Mouse (Mus musculus): ENCODE results near the gene Gm28043.
"Not testable (repeated sequence)": the region's sequence is repeated elsewhere in the genome, so short reads cannot be mapped to it uniquely, and the experiment has no call there.

Gene Gm28043

GRCm38 (mm10) chr17:29712565-29712964, 97.9 kb downstream of the Gm28043 start:
- no peak for DNase-seq (ENCODE audit: low spot score)

GRCm38 (mm10) chr17:29713734-29714133, 99.1 kb downstream of the Gm28043 start:
- not testable (repeated sequence) for DNase-seq (ENCODE audit: low spot score)

GRCm38 (mm10) chr17:29716732-29717445, 102.2 kb downstream of the Gm28043 start, which contains the start of gene Ccdc167:
Gene Ccdc167, minus strand, starts transcription at chr17:29717044.
- peak; percentile 98 for DNase-seq (ENCODE audit: low spot score)

GRCm38 (mm10) chr17:29718660-29719059, 104.0 kb downstream of the Gm28043 start:
- no peak for DNase-seq (ENCODE audit: low spot score)

- no peak for DNase-seq (ENCODE audit: low spot score)
These were observed 105.2 kb downstream of the Gm28043 start for GRCm38 (mm10) chr17:29719628-29720575.

GRCm38 (mm10) chr17:29720755-29721365, 106.2 kb downstream of the Gm28043 start:
- no peak for DNase-seq (ENCODE audit: low spot score)

- peak; percentile 82 for DNase-seq (ENCODE audit: low spot score)
These were observed 109.9 kb downstream of the Gm28043 start for GRCm38 (mm10) chr17:29724610-29725009.

- peak; percentile 20 for DNase-seq (ENCODE audit: low spot score)
These were observed 110.4 kb downstream of the Gm28043 start for GRCm38 (mm10) chr17:29725027-29725620.

- DNase-seq (ENCODE audit: low spot score) = no peak
These were observed 113.4 kb downstream of the Gm28043 start for GRCm38 (mm10) chr17:29728082-29728481.

- DNase-seq (ENCODE audit: low spot score) = peak; percentile 68
These were observed 116.0 kb downstream of the Gm28043 start for GRCm38 (mm10) chr17:29730510-29731265.

- peak; percentile 68 for DNase-seq (ENCODE audit: low spot score)
These were observed 116.7 kb downstream of the Gm28043 start for GRCm38 (mm10) chr17:29731266-29731952.

GRCm38 (mm10) chr17:29731953-29732325, 117.3 kb downstream of the Gm28043 start:
- no peak for DNase-seq (ENCODE audit: low spot score)

- DNase-seq (ENCODE audit: low spot score) = no peak
These were observed 117.8 kb downstream of the Gm28043 start for GRCm38 (mm10) chr17:29732522-29732921.

- no peak for DNase-seq (ENCODE audit: low spot score)
These were observed 121.9 kb downstream of the Gm28043 start for GRCm38 (mm10) chr17:29736448-29737014.

GRCm38 (mm10) chr17:29737849-29738804, 123.5 kb downstream of the Gm28043 start:
- peak; percentile 75 for DNase-seq (ENCODE audit: low spot score)

- DNase-seq (ENCODE audit: low spot score) = no peak
These were observed 132.8 kb downstream of the Gm28043 start for GRCm38 (mm10) chr17:29747466-29747865.

All from MN1 (cell line).